Mouse (Mus musculus): ENCODE measurements at regions not wholly inside any gene's neighbourhood (a gene's known extent, or its start where the extent isn't known, plus 50 kb on each side); places are given as distances from the start of the nearest gene placed in this dataset.

DNA sequence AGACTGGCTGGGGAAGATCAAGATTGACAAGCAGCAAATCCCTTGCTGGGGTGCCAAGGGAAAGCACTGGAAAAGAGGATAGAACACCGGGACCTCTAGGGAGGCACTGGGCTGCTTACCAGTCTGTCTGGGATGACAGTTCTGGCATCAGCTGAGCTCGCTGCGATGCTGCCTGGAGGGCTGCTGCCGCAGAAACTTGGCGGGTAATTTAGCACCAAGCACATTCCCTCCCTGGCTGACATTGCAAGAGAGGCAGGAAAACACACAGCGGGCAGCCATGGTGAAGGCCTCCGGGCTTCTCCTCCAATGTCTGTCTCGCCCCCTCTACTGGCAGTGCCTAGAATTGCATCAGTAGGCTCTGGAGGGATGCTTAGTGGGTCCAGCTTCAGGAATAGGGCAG, 51.0 kb upstream of the Slc35b3 start:
- Histone ChIP-seq H3K4me1 (ENCODE audit: control insufficient read depth, insufficient read depth, low read length) (no peaks in the 10 kb centered on the region), H3K27ac (ENCODE audit: insufficient read depth, low read length) (no peak overlapping the region), H3K4me3 (ENCODE audit: insufficient read depth, low read length) (no peak overlapping the region)
- TF ChIP-seq CTCF (IDR thresholded peaks at IDR 0.05; ENCODE audit: borderline replicate concordance, insufficient read depth, low read length), result peak; percentile 45; the same call in 1 of the 2 replicates
- no peak for TF ChIP-seq POLR2A (IDR thresholded peaks at IDR 0.05; ENCODE audit: low read depth, low read length)
